Mouse (Mus musculus) cerebellum, adult 18-20 months (tissue): Measurements from ENCODE around the gene Mreg.

Source experiments
- DNase-seq, 2 experiments: peaks; one replicate each; pipeline ENCODE4 v3.0.0; 2021

Gene Mreg

GRCm38 (mm10) chr1:72226887-72227481, 14.9 kb upstream of the Mreg start:
- no peak for DNase-seq

GRCm38 (mm10) chr1:72226172-72226886, 14.2 kb upstream of the Mreg start:
- DNase-seq = no peak

DNA sequence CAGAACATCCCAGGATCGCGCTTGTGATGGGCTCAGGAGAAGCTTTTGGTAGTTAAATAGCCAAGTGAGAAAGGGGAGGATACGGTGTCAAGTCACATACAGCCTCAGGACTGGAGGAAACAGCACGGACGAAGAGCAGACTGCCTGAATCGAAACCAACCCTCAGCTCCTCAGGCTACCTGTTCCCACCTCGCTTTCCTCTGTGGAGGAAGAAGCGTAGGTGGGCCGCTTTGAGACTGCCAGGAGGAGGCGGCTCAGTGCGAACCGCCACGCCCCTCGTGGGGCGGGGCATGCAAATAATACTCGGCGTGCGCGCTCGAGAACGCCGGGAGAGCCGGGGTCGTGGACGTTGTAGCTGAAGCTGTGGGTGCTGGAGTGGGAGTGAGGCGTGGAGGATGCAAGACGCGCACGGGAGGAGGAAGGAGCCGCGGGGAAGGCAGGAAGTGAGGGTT, 13.6 kb upstream of the Mreg start:
- DNase-seq = peak; percentile 85 to 90

- peak in 1 of 2 experiments; percentile 30 for DNase-seq
Observed at GRCm38 (mm10) chr1:72225054-72225718, 13.1 kb upstream of the Mreg start.

- DNase-seq = peak; percentile 65 to 79
Observed at GRCm38 (mm10) chr1:72220008-72220407, 7.9 kb upstream of the Mreg start.

DNA sequence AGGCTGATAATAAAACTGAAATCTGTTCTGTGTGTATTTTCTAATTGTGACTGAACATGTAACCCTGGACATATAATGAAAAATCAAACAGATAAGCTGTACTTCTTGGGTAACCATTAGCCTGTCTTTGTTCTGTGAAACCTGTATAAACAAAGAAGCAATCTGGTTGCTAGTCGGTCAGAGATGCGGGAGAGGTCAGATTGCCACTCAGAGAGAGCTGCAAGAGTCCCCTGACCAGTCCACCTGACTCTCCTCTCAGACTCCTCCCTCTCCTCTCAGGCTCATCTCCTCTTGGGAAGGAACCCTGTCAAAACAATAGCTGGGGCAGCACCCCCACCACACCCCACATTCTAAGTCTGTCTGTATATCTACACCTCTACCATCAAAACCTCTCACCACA, 7.0 kb upstream of the Mreg start:
- no peak for DNase-seq

- no peak for DNase-seq
Observed at GRCm38 (mm10) chr1:72218626-72219025, 6.5 kb upstream of the Mreg start.

DNA sequence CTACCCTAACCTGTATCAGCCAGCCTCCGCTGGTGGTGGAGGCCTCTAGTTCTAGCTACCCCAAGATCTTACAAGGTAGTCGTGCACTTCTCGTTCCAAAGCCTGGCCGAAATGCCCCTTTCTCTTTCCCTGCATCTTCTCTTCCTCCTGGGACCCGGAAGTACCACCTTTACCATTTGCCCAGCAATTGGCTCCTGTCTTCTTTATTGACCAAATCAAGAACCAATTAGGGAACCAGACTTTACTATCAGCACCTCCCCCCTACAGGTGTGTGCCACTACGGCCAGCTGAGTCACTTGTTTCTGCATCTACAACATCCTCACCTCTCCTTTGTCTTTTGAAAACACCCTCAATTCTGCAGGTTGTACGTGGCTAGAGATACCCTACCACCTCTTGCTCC, 4.7 kb upstream of the Mreg start:
- no peak for DNase-seq

GRCm38 (mm10) chr1:72215174-72215573, 3.1 kb upstream of the Mreg start:
- DNase-seq = no peak

- peak; percentile 67 to 75 for DNase-seq
Observed at GRCm38 (mm10) chr1:72214470-72214961, 2.4 kb upstream of the Mreg start.

- no peak for DNase-seq
Observed at GRCm38 (mm10) chr1:72213954-72214353, 1.8 kb upstream of the Mreg start.

DNA sequence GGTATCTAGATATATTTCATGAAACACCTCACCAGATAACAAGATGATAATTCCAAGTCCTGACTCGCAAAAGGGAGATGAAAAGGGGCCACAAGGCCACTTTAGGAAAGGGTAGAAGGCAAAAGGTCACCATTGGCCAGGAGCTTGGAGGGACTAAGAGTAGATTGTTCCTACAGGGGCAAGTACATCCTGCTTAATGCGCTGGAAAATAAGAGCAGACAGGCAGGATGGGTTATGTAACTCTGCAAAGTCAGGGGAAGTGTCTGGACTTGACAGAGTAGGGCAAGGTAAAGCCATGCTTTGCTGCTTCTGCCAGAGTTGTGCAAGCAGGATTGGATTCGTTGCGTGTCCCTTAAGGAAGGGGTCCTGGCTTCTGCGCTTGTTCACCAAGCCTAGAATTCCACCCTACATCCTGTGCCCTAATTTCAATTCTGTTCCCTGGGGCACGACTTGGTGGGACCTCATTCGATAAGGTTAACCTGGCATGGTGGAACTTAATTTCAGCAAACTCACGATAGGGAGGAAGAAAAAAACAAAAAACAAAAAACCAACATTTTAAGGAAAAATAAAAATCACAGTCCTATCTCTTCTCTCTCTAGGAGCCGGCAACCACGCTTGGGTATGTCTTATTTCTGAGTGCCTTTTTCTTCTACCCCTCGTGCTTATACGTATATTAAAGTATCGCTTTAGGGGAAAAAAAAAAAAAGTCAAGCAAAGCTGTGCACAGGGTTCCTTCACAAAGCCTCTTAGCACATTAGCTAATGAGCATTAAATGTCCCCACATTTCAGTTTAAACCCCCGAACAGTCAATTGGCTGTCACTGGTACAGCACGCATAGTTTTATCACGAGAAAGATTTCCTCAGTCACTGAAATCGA, 1.1 kb downstream of the Mreg start:
- peak; percentile 56 to 62 for DNase-seq

DNA sequence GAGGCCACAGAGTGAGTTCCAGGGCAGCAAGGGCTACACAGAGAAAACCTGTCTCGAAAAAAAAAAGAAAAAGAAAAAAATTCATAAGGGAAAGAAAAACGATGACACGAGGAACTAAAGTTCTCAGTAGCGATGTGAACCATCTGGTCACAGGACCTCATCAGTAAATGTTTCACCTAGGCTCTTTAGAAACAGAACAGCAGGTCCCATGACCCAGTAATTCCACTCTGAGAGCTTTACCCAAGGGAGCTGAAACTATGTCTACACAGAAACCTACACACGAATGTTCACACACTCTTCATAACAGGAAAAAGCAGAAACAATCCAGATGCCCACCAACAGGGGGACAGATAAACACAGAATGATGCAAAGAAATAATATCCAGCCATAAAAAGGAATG, 4.0 kb downstream of the Mreg start:
- no peak for DNase-seq

DNA sequence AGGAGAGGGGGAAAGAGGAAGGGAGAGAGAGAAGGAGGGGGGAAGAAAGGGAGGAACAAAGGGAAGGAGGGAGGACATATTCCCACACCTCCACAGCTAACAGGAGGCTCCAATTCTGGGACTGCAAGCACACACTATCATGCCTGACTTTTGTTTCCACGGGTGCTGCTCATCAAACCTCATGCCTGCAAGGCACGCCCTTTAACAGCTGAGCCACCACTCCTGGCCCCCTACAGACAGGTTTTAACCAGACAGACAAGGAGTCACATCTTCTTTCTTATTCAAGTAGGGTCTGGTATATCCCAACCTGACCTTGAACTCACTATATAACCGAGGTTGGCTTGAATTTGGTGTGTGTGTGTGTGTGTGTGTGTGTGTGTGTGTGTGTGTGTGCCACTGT, 7.0 kb downstream of the Mreg start:
- no peak for DNase-seq

DNA sequence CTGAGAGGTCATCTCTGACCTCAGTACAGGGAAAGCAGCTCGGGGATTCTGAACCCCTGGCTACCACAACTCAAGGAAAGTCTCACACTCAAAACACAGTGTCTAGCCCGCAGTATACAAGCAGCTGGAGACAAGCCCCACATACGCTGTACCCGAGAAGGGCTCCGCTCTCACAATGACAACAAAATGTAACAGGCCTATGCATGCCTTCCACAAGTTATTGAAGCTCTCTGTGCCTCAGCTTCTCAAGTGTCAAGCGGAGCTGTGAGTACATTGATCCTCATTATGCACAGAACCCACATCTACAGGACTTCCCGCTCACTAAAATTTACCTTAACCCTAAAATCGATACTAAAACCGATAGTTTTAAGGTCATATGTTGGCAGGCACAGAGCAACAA, 8.9 kb downstream of the Mreg start:
- no peak for DNase-seq

DNA sequence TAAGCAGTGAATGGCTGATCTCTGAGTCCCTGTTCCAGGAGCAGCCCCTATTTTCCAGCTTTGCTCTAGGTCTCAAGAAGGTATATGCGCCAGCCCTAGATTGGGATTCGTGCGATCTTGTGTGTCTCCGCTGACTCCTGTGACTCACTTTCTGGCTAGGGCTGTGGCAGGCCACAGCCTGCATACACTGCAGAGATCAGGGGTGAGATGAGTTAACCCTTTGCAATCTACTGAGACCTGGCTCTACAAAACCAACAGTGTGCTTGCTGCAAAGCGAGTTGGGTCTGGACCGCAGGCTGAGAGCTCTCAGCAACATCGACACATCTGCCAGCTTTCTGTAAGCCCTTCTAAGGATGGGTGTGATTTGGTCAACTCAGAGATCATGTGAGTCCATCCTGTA, 9.4 kb downstream of the Mreg start:
- DNase-seq = no peak

GRCm38 (mm10) chr1:72202068-72202467, 10.0 kb downstream of the Mreg start:
- no peak for DNase-seq

DNA sequence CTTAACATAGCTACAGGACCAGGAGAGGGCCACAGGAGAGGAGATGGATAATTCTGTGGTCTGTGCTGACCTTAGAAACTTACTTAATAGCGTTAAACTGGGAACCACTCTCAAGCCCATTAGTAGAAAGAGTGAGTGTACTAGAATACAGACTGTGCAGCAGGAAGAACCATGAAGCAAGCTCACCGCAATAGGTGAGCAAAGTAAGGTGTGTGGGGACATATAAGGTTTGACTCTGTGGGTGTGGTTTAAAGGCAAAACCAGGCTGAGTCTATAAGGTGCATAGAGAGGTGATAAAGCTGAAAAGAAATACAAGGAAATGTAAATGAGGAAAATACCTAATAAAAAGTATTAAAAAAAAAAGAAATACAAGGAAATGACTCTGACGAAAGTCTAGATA, 11.0 kb downstream of the Mreg start:
- DNase-seq = no peak

DNA sequence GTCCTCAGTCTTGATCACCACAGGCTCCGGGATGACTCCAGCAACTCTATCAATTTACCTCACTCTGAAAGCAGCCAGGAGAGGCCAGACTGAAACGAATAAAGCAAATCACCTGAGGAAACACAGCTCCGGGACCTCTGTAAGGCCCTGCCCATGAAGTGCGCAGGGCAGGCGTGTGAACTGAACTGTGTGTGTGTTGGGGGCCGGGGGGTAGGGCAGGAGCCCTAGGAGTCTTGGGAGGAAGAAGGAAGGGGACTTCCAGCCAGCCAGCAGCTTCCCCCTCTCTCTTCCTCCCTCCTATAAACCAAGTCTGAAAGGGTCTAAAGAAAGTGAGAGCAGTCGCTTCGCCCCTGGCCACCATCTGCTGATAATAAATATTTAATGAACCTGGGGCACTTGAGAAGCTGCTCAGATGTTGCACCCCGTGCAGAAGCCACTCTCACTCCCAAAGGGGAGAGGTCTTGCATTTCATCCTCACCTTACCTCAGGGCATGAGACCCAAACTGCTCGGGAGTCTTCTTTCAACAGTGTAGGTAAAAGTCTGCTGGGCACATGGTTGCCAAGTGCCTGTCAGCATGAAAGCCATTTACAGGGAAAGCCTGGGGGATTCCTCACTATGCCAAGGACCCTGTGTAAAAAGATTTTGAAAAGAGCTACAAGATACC, 13.8 kb downstream of the Mreg start:
- no peak for DNase-seq

DNA sequence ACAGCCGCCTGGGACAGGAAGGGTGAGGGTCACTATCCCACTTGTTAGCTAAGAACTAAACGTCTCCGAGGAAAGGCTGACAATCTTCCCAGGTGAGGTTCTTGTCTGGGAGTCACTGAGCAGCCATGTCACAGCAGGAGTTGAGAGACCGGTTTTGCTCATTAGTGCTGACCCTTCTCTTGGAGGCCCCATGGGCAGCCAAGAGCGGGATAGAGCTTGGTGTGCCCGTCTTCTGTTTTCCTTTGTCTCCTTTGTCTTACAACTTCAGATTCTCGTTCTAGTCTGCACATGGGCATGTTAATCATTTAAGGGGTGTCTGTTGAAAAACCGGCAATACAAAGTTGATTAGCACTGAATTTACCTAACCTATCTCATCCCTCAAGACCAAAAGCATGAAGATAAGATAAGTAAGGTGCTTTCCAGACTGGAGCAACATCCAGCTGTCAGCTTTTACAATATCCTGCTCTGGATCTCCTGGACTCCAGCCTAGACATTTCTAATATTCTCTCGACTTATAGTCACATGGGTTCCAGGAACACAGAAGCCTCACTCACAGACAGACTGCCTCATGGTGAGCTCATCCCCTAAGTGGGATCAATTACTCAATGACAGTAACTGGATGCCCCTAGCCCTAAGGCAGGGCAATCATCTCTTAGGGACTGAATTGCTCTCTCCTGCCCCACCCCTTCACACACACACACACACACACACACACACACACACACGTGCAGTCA, 15.3 kb downstream of the Mreg start:
- DNase-seq = no peak

- DNase-seq = no peak
Observed at GRCm38 (mm10) chr1:72196123-72196522, 16.0 kb downstream of the Mreg start.

- DNase-seq = peak in 1 of 2 experiments; percentile 36
Observed at GRCm38 (mm10) chr1:72191449-72191848, 20.7 kb downstream of the Mreg start.
